Mouse (Mus musculus) hindbrain, embryonic 14.5 days (tissue): ENCODE measurements around the gene Tsc2. TPM values are rescaled to one million over a fixed set of nuclear protein-coding genes. Genes with fewer than 3 reads are reported as not detected.
A peak's percentile ranks its signal among the peaks of the same experiment; 100 is the strongest.

Source experiments
- ATAC-seq: fragments of 200-750 bp; cut with Nextera tagmentation; 2 replicates; pipeline ENCODE4 v1.8.0; 2017; ENCODE audit warnings: moderate number of reproducible peaks, mild to moderate bottlenecking, moderate TSS enrichment, moderate library complexity; ENCODE audit not compliant: low FRiP score
- DNase-seq: peaks from one replicate; pipeline ENCODE4 v3.0.0-alpha.2; 2015; ENCODE audit warnings: low spot score
- H3K27ac ChIP-seq: fragments of 300-500 bp; sonication (generic); 2 replicates; pipeline ENCODE4 v1.5.1; 2014; ENCODE audit warnings: mild to moderate bottlenecking, moderate library complexity
- H3K27me3 ChIP-seq: fragments of 300-500 bp; sonication (generic); 2 replicates; pipeline ENCODE4 v1.6.1; 2014; ENCODE audit warnings: mild to moderate bottlenecking, low read length, mixed read lengths; ENCODE audit not compliant: control insufficient read depth, insufficient read depth
- H3K36me3 ChIP-seq: fragments of 300-500 bp; sonication (generic); replicated peaks from 2 replicates; pipeline ENCODE4 v1.6.1; 2014; ENCODE audit not compliant: control insufficient read depth, insufficient read depth
- H3K4me1 ChIP-seq: fragments of 300-500 bp; sonication (generic); replicated peaks from 2 replicates; pipeline ENCODE4 v1.6.1; 2014; ENCODE audit warnings: antibody characterized with exemption, low read length, mixed read lengths; ENCODE audit not compliant: control insufficient read depth, insufficient read depth
- H3K4me2 ChIP-seq: fragments of 300-500 bp; sonication (generic); replicated peaks from 2 replicates; pipeline ENCODE4 v1.6.1; 2014; ENCODE audit warnings: mild to moderate bottlenecking, moderate library complexity
- H3K4me3 ChIP-seq: fragments of 300-500 bp; sonication (generic); replicated peaks from 2 replicates; pipeline ENCODE4 v1.5.1; 2014; ENCODE audit warnings: mild to moderate bottlenecking, low read length
- H3K9ac ChIP-seq: fragments of 300-500 bp; sonication (generic); 2 replicates; pipeline ENCODE4 v1.6.1; 2014
- H3K9me3 ChIP-seq: fragments of 300-500 bp; sonication (generic); 2 replicates; pipeline ENCODE4 v1.6.1; 2016; ENCODE audit warnings: low read length; ENCODE audit not compliant: control insufficient read depth
- WGBS: fragments of 180-500 bp; shearing (Covaris S2); extraction: QIAGEN DNeasy Blood & Tissue Kit; methylation state at CpG from one replicate; pipeline ENCODE4 v1.1.7; 2014; 5-methylcytosine and 5-hydroxymethylcytosine counted together
- polyA plus RNA-seq: library from polyadenylated mRNA; unstranded; fragments of >200 nt; fragmentation: Nextera tagmentation; extraction: Ambion mirVana; gene quantifications from 2 replicates; pipeline ENCODE4 v1.2.1, GENCODE M21; 2014

Gene Tsc2
- polyA plus RNA-seq = 74.7 and 76.7 TPM in 2 replicates

GRCm38 (mm10) chr17:24632167-24632812 lies at the start of gene Tsc2, which contains the start of gene Nthl1:
Gene Tsc2, minus strand, starts transcription at chr17:24632630.
Gene Nthl1, plus strand, starts transcription at chr17:24632680.
- Histone ChIP-seq H3K9me3 (no peaks in the 10 kb centered on the region), H3K4me3 (peak within 1 kb of the TSS; percentile 63), H3K27ac (peak within 1 kb of the TSS; percentile 78), H3K4me1 (peaks cover 18% of the 10 kb centered on the region), H3K9ac (peak within 1 kb of the TSS; percentile 75), H3K4me2 (peak within 1 kb of the TSS; percentile 91), H3K27me3 (no peaks in the 10 kb centered on the region), H3K36me3 (peaks cover 38% of the 10 kb centered on the region)
- WGBS = 1% methylated on average over 51 of the region's 51 CpGs
- DNase-seq (peak; percentile 89), ATAC-seq (peak; percentile 90)

GRCm38 (mm10) chr17:24677500-24678080 lies 45.2 kb upstream of the Tsc2 start:
- Histone ChIP-seq H3K4me2 (no peak overlapping the region), H3K27me3 (no peaks in the 10 kb centered on the region), H3K27ac (no peak overlapping the region), H3K9ac (no peak overlapping the region), H3K36me3 (peaks cover 57% of the 10 kb centered on the region), H3K9me3 (no peaks in the 10 kb centered on the region), H3K4me3 (no peak overlapping the region), H3K4me1 (0 out of 2 replicates have a peak, but pooled peaks cover under 1% of the 10 kb centered on the region)
- ATAC-seq = no peak
- WGBS = 94% methylated on average over 24 of the region's 24 CpGs
- DNase-seq = no peak

- H3K27me3 ChIP-seq = no peaks in the 10 kb centered on the region
- no peak overlapping the region for H3K4me3 ChIP-seq
- no peak overlapping the region for H3K4me2 ChIP-seq
- H3K36me3 ChIP-seq = peaks cover 52% of the 10 kb centered on the region
- 92% methylated on average over 5 of the region's 5 CpGs for WGBS
- DNase-seq (no peak), ATAC-seq (no peak)
- H3K27ac ChIP-seq = no peak overlapping the region
- H3K9me3 ChIP-seq = no peaks in the 10 kb centered on the region
- H3K4me1 ChIP-seq = peaks cover 8% of the 10 kb centered on the region
- no peak overlapping the region for H3K9ac ChIP-seq
Observed at GRCm38 (mm10) chr17:24676877-24677276, 44.4 kb upstream of the Tsc2 start.

- H3K9ac ChIP-seq = no peak overlapping the region
- H3K4me1 ChIP-seq = peaks cover 15% of the 10 kb centered on the region
- H3K36me3 ChIP-seq = peaks cover 46% of the 10 kb centered on the region
- WGBS = 56% methylated on average over 2 of the region's 2 CpGs
- ATAC-seq (no peak), DNase-seq (peak; percentile 66)
- H3K9me3 ChIP-seq = no peaks in the 10 kb centered on the region
- no peak overlapping the region for H3K27ac ChIP-seq
- H3K4me3 ChIP-seq = no peak overlapping the region
- no peak overlapping the region for H3K4me2 ChIP-seq
- no peaks in the 10 kb centered on the region for H3K27me3 ChIP-seq
Observed at GRCm38 (mm10) chr17:24676187-24676586, 43.8 kb upstream of the Tsc2 start.

- no peak for ATAC-seq
- WGBS = 86% methylated on average over 7 of the region's 7 CpGs
- Histone ChIP-seq H3K4me2 (no peak overlapping the region), H3K4me1 (peaks cover 25% of the 10 kb centered on the region), H3K27me3 (no peaks in the 10 kb centered on the region), H3K9ac (no peak overlapping the region), H3K9me3 (no peaks in the 10 kb centered on the region), H3K27ac (no peak overlapping the region), H3K4me3 (no peak overlapping the region), H3K36me3 (peaks cover 26% of the 10 kb centered on the region)
- DNase-seq = no peak
Observed at GRCm38 (mm10) chr17:24674277-24674676, 41.8 kb upstream of the Tsc2 start.

- H3K27me3 ChIP-seq = no peaks in the 10 kb centered on the region
- H3K9ac ChIP-seq = no peak overlapping the region
- no peak overlapping the region for H3K27ac ChIP-seq
- ATAC-seq = no peak
- no peaks in the 10 kb centered on the region for H3K9me3 ChIP-seq
- WGBS = 40% methylated on average over 5 of the region's 5 CpGs
- DNase-seq = no peak
- H3K4me3 ChIP-seq = no peak overlapping the region
- no peak overlapping the region for H3K4me2 ChIP-seq
- H3K4me1 ChIP-seq = peaks cover 30% of the 10 kb centered on the region
- peaks cover 5% of the 10 kb centered on the region for H3K36me3 ChIP-seq
Observed at GRCm38 (mm10) chr17:24672141-24672540, 39.7 kb upstream of the Tsc2 start.

- 80% methylated on average over 5 of the region's 5 CpGs for WGBS
- ATAC-seq = no peak
Observed at GRCm38 (mm10) chr17:24671346-24671745, 38.9 kb upstream of the Tsc2 start.

GRCm38 (mm10) chr17:24670246-24670844 lies 37.9 kb upstream of the Tsc2 start:
- no peaks in the 10 kb centered on the region for H3K27me3 ChIP-seq

More at GRCm38 (mm10) chr17:24671346-24671745, 38.9 kb upstream of the Tsc2 start:
- DNase-seq = no peak
- Histone ChIP-seq H3K27ac (no peak overlapping the region), H3K9me3 (no peaks in the 10 kb centered on the region), H3K4me1 (peaks cover 30% of the 10 kb centered on the region), H3K4me3 (no peak overlapping the region), H3K36me3 (no peaks in the 10 kb centered on the region), H3K9ac (peak overlapping the region; percentile 29; the same call in 1 of the 2 replicates), H3K27me3 (no peaks in the 10 kb centered on the region), H3K4me2 (peak overlapping the region; percentile 82; the same call in 1 of the 2 replicates)

GRCm38 (mm10) chr17:24669545-24670245 lies 37.3 kb upstream of the Tsc2 start, which contains the start of gene Zfp598:
Gene Zfp598, plus strand, starts transcription at chr17:24669687.
- Histone ChIP-seq H3K27me3 (no peaks in the 10 kb centered on the region), H3K27ac (peak within 1 kb of the TSS; percentile 88), H3K9ac (peak within 1 kb of the TSS; percentile 99), H3K36me3 (no peaks in the 10 kb centered on the region), H3K4me3 (peak within 1 kb of the TSS; percentile 99), H3K4me1 (peaks cover 30% of the 10 kb centered on the region), H3K9me3 (no peaks in the 10 kb centered on the region), H3K4me2 (peak within 1 kb of the TSS; percentile 82)
- peak; percentile 98 for DNase-seq
- under 1% methylated on average over 71 of the region's 80 CpGs for WGBS
- ATAC-seq = peak; percentile 98

More at GRCm38 (mm10) chr17:24670246-24670844, 37.9 kb upstream of the Tsc2 start:
- H3K9ac ChIP-seq = peak overlapping the region; percentile 99
- WGBS = 14% methylated on average over 8 of the region's 8 CpGs
- H3K36me3 ChIP-seq = no peaks in the 10 kb centered on the region
- peak overlapping the region; percentile 88 for H3K27ac ChIP-seq
- DNase-seq (no peak), ATAC-seq (no peak)
- peak overlapping the region; percentile 99 for H3K4me3 ChIP-seq
- H3K4me1 ChIP-seq = peaks cover 30% of the 10 kb centered on the region
- peak overlapping the region; percentile 82 for H3K4me2 ChIP-seq
- H3K9me3 ChIP-seq = no peaks in the 10 kb centered on the region
